Comparison of ENCODE assay signal across 16 mouse cellular contexts in genomic region chr3:104954137-104954536, GRCm38 (mm10). TPM values are rescaled to one million over a fixed set of nuclear protein-coding genes. Genes with fewer than 3 reads are reported as not detected.
"Had no signal": no experiment of that assay in that cellular context is flagged by ENCODE, and none has a peak within 500 bp of the region (broad histone marks: within the 10 kb centered on the region; RNA-seq: fewer than 3 reads in every experiment).

No protein-coding gene starts in this region.

- H3K4me3 ChIP-seq: neural tube, embryonic 15.5 days; stomach, embryonic 15.5 days had no signal

- H3K4me1 ChIP-seq: neural tube, embryonic 15.5 days; stomach, embryonic 15.5 days had no signal

- DNase-seq: retina, postnatal 1 day; right cerebral cortex, adult 18-20 months; right cerebral cortex, postnatal 14 days; right cerebral cortex, postnatal 25 days; right cerebral cortex, postnatal 4 days; spleen, adult 18-20 months; thymus, adult 18-20 months; thymus, adult 2 months; thymus, postnatal 14 days; thymus, postnatal 25 days; thymus, postnatal 36 days; thymus, postnatal 4 days had no signal

- H3K9me3 ChIP-seq: neural tube, embryonic 15.5 days; stomach, embryonic 15.5 days had no signal

- H3K27ac ChIP-seq: neural tube, embryonic 15.5 days; stomach, embryonic 15.5 days; stomach, postnatal 0 days had no signal

- H3K4me2 ChIP-seq: neural tube, embryonic 15.5 days; stomach, embryonic 15.5 days had no signal

- H3K9ac ChIP-seq: neural tube, embryonic 15.5 days; stomach, embryonic 15.5 days had no signal

RNA-seq across cellular contexts. Expression of gene Wnt2b, which starts 7.6 kb away (rescaled TPM):
- total RNA-seq: neutrophil, adult 5-6 weeks had no signal
